Mouse (Mus musculus) liver, embryonic 16.5 days (tissue): ENCODE results near the gene Cox7a2. TPM values are rescaled to one million over a fixed set of nuclear protein-coding genes. Genes with fewer than 3 reads are reported as not detected.
A peak's percentile ranks its signal among the peaks of the same experiment; 100 is the strongest.

Source experiments
- ATAC-seq: fragments of 200-750 bp; cut with Nextera tagmentation; 2 replicates; pipeline ENCODE4 v1.8.0; 2017; ENCODE audit warnings: low read depth, mild to moderate bottlenecking, moderate number of reproducible peaks, moderate library complexity
- H3K27ac ChIP-seq: fragments of 300-500 bp; sonication (generic); 2 replicates; pipeline ENCODE4 v1.5.1; 2014; ENCODE audit warnings: mild to moderate bottlenecking, low read length
- H3K27me3 ChIP-seq: fragments of 300-500 bp; sonication (generic); 2 replicates; pipeline ENCODE4 v1.6.1; 2014; ENCODE audit warnings: low read depth, low read length, mixed read lengths; ENCODE audit not compliant: control insufficient read depth, insufficient read depth
- H3K36me3 ChIP-seq: fragments of 300-500 bp; sonication (generic); 2 replicates; pipeline ENCODE4 v1.6.1; 2014; ENCODE audit warnings: mild to moderate bottlenecking; ENCODE audit not compliant: control insufficient read depth, insufficient read depth
- H3K4me1 ChIP-seq: fragments of 300-500 bp; sonication (generic); 2 replicates; pipeline ENCODE4 v1.6.1; 2014; ENCODE audit warnings: low read depth, low read length, mixed read lengths; ENCODE audit not compliant: control insufficient read depth
- H3K4me2 ChIP-seq: fragments of 300-500 bp; sonication (generic); 2 replicates; pipeline ENCODE4 v1.6.1; 2014; ENCODE audit warnings: low read depth, low read length, mixed read lengths
- H3K4me3 ChIP-seq: fragments of 300-500 bp; sonication (generic); 2 replicates; pipeline ENCODE4 v1.5.1; 2014; ENCODE audit warnings: low read depth, mild to moderate bottlenecking, low read length
- H3K9ac ChIP-seq: fragments of 300-500 bp; sonication (generic); 2 replicates; pipeline ENCODE4 v1.6.1; 2014; ENCODE audit warnings: low read depth, low read length
- H3K9me3 ChIP-seq: fragments of 300-500 bp; sonication (generic); replicated peaks from 2 replicates; pipeline ENCODE4 v1.6.1; 2016; ENCODE audit warnings: low read length; ENCODE audit not compliant: control insufficient read depth
- WGBS: fragments of 180-500 bp; shearing (Covaris S2); extraction: QIAGEN DNeasy Blood & Tissue Kit; methylation state at CpG from one replicate; pipeline ENCODE4 v1.1.7; 2014; ENCODE audit not compliant: insufficient replicate concordance; 5-methylcytosine and 5-hydroxymethylcytosine counted together
- polyA plus RNA-seq: library from polyadenylated mRNA; unstranded; fragments of >200 nt; fragmentation: Nextera tagmentation; extraction: Ambion mirVana; gene quantifications from 2 replicates; pipeline ENCODE4 v1.2.1, GENCODE M21; 2015

Gene Cox7a2
- polyA plus RNA-seq, 1 experiment from 2014 or later = 435 TPM

DNA sequence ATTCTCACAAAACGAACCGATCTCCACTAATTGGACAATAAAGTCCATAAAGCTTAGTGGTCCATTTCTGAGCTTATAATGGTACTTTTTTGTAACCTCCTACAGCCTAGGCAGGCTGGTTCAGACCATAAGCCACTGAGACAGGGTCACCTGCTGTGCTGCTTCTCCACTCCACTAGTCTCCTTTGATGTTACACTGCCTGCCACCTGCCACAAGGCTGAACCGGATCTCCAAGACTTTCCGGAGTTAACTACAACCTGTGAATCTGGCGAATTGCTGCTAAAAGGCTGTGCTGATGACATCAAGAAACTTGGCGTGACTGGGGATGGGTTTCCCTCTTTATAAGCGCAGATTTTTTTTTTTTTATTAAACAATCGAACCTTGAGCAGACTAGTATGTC is 7.8 kb downstream of the Cox7a2 start:
- no peaks in the 10 kb centered on the region for H3K4me1 ChIP-seq
- no peak overlapping the region for H3K9ac ChIP-seq

DNA sequence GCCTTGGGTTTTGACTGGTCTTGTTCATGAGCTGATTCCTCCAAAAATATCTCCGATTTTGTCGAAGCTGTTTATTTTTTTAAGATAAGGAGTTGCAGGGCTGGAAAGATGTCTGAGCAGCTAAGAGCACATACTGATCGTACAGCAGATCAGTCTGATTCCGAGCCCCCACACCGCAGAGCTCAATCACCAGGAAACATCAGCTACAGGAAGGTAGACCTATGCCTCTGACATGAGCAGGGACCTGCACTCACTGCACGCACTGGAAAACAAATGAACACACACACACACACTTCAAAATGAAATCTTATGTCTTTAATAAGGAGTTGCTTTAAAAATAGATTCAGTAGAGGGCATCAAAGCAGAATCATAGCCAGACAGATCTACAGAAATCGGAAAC is 9.0 kb downstream of the Cox7a2 start:
- Histone ChIP-seq H3K4me1 (no peaks in the 10 kb centered on the region), H3K4me2 (no peak overlapping the region), H3K9ac (no peak overlapping the region), H3K27ac (no peak overlapping the region), H3K36me3 (peaks cover 9% of the 10 kb centered on the region), H3K9me3 (no peaks in the 10 kb centered on the region), H3K27me3 (no peaks in the 10 kb centered on the region), H3K4me3 (no peak overlapping the region)
- WGBS = 46% methylated on average over 7 of the region's 7 CpGs
- ATAC-seq = no peak

More for the DNA sequence above, 7.8 kb downstream of the Cox7a2 start:
- Histone ChIP-seq H3K9me3 (no peaks in the 10 kb centered on the region), H3K4me3 (no peak overlapping the region), H3K27ac (no peak overlapping the region), H3K27me3 (no peaks in the 10 kb centered on the region), H3K4me2 (no peak overlapping the region), H3K36me3 (peaks cover 12% of the 10 kb centered on the region)
- 71% methylated on average over 8 of the region's 8 CpGs for WGBS
- ATAC-seq = no peak

DNA sequence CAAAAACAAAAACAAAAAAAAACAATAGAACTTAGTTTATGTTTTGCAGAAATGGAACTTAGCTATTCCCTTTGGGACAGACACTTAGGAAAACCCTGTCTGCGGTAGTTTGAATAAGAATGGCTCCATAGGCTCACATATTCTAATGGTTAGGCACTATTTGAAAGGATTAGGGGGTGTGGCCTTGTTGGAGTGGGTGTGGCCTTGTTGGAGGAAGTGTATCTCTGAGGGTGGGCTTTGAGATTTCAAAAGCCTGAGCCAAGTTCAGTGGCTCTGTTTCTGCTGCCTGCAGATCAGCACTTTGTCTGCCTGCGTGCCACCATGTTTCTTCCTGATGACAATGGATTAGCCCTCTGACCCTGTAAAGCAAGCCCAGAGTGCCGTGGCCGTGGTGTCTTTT is 14.6 kb downstream of the Cox7a2 start:
- WGBS = 70% methylated on average over 4 of the region's 4 CpGs
- Histone ChIP-seq H3K36me3 (no peaks in the 10 kb centered on the region), H3K9me3 (no peaks in the 10 kb centered on the region), H3K4me1 (no peaks in the 10 kb centered on the region), H3K27me3 (no peaks in the 10 kb centered on the region), H3K4me3 (no peak overlapping the region), H3K27ac (no peak overlapping the region), H3K9ac (no peak overlapping the region), H3K4me2 (no peak overlapping the region)
- no peak for ATAC-seq

DNA sequence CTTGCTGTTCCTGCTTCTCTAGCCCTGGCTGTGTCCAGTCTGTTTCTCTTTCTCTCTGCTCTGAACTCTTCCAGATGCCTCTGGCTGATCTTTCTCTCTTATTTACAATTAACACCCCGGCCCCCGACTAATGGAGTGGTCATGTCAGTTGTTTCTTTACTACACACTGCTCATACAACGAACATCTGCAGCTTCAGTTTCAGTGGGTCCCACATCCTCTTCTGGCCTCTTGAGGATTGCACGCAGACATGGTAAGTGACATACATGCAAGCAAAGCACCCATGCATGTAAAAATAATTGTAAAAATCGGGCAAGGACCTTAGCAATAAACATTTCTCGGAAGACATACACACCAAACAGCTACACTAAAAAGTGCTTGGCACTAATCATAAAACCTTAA is 24.1 kb downstream of the Cox7a2 start:
- no peaks in the 10 kb centered on the region for H3K36me3 ChIP-seq
- WGBS = 55% methylated on average over 6 of the region's 6 CpGs
- no peak overlapping the region for H3K4me2 ChIP-seq
- no peak overlapping the region for H3K27ac ChIP-seq
- H3K4me3 ChIP-seq = no peak overlapping the region
- H3K4me1 ChIP-seq = no peaks in the 10 kb centered on the region
- H3K9me3 ChIP-seq = no peaks in the 10 kb centered on the region
- H3K9ac ChIP-seq = no peak overlapping the region
- no peaks in the 10 kb centered on the region for H3K27me3 ChIP-seq
- no peak for ATAC-seq

DNA sequence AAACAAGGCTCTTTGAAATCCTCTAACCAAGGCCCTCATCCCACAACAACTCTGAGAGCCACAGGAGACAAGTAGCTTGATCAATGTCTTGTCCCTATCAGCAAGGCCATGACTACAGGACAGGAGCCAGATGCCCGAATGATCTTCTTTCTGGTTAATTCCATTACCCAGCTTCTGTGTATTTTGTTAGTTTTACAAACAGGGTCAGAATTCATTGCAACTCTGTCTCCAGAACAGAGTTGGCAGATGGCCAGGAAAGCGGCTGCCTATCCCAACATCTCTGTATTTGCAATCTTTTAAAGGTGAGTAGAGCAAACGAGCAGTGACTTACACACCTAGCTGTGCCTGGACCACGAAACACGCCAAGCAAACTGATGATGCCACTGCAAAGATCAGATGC is 29.4 kb downstream of the Cox7a2 start:
- Histone ChIP-seq H3K4me1 (no peaks in the 10 kb centered on the region), H3K4me2 (no peak overlapping the region), H3K9me3 (no peaks in the 10 kb centered on the region), H3K27me3 (no peaks in the 10 kb centered on the region), H3K36me3 (no peaks in the 10 kb centered on the region), H3K27ac (no peak overlapping the region), H3K9ac (no peak overlapping the region), H3K4me3 (no peak overlapping the region)
- 53% methylated on average over 5 of the region's 5 CpGs for WGBS
- no peak for ATAC-seq

DNA sequence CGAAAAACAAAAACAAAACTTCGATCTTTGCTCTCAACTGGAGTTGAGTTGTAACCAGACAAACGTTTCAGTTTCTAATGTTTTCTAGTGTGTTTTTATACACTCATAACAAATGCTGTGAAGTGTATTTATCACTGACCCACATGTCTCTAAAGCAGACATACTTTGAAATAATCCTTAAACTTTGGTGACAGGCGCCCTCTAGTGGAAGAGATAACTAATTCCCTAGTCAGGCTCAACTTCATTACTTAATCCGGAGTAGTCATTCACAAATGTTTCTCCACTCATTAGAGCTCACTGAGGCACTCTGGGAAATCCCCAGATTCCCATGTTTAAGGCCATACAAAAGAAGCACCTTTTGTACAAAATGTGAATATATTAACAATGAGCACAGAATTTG is 36.6 kb downstream of the Cox7a2 start:
- ATAC-seq = no peak

DNA sequence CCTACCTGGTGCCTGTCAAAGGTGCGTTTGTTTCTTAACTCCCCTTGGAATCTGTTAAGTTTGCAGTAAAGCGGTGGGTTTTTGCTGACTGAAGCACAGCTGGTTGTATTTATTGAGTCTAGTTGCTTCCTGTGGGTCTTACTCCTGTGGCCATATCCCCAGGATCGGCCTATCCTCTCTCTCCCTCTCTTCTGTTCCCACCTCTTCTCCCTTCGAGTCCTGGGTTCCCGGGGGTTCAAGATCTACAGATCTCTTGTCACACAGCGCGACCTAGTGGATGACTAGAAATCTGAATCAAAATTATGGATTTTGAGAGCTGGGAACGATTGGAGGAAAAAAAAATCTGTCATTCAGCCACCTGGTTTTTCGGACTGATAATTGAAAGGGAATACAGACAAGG is 38.6 kb downstream of the Cox7a2 start:
- Histone ChIP-seq H3K4me3 (no peak overlapping the region), H3K9me3 (no peaks in the 10 kb centered on the region), H3K27ac (no peak overlapping the region), H3K9ac (no peak overlapping the region), H3K4me1 (no peaks in the 10 kb centered on the region), H3K27me3 (peaks cover 41% of the 10 kb centered on the region), H3K4me2 (no peak overlapping the region), H3K36me3 (no peaks in the 10 kb centered on the region)
- no peak for ATAC-seq
- 7% methylated on average over 9 of the region's 9 CpGs for WGBS

More for the DNA sequence above, 36.6 kb downstream of the Cox7a2 start:
- Histone ChIP-seq H3K4me3 (no peak overlapping the region), H3K9me3 (no peaks in the 10 kb centered on the region), H3K27ac (no peak overlapping the region), H3K36me3 (no peaks in the 10 kb centered on the region), H3K4me2 (no peak overlapping the region), H3K4me1 (no peaks in the 10 kb centered on the region), H3K27me3 (peaks cover 30% of the 10 kb centered on the region), H3K9ac (no peak overlapping the region)
- 30% methylated on average over 5 of the region's 5 CpGs for WGBS

DNA sequence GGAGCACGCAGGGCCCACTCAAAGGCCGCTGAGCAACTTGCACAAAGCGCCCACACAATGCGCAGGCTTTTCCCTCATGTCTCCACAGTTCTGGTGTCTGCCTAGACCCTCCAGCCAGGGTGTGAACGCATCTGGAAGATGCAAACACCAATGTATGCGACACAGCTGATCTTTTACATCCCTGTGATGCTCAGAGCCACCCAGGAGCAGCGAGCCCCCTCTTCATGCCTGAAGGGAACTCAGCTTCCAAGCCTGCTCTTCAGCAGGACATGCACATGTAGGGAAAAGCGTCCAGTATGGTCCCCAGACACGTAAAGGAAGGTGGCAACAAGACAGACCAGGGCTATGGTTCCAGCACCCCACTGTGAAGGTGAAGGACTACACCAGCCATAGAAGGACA is 39.5 kb downstream of the Cox7a2 start:
- Histone ChIP-seq H3K36me3 (no peaks in the 10 kb centered on the region), H3K4me1 (no peaks in the 10 kb centered on the region), H3K4me3 (no peak overlapping the region), H3K27ac (no peak overlapping the region), H3K27me3 (peaks cover 41% of the 10 kb centered on the region), H3K9me3 (no peaks in the 10 kb centered on the region), H3K4me2 (no peak overlapping the region), H3K9ac (no peak overlapping the region)
- ATAC-seq = no peak
- WGBS = 24% methylated on average over 9 of the region's 9 CpGs

DNA sequence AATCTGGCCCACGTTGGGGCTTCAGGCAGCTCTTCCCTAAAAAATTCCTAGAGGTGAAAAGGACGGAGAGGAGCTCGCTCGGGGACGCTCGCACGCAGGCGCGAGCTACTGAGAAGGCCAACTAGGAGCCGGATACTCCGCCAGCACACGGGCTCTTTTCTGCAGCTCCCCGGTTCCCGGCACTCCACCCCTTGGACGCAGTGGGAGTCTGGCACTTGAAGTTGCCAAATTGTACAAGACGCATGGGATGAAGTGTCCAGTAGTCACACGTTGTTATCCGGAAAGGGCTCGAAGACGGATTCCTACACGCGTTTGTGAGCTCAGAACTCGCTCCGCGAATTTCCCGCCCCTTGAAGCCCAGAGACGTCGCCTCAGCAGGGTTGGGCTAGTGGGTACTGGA is 40.2 kb downstream of the Cox7a2 start:
- peak overlapping the region; percentile 24; the same call in 1 of the 2 replicates for H3K4me3 ChIP-seq
- H3K4me2 ChIP-seq = peak overlapping the region; percentile 59
- WGBS = under 1% methylated on average over 28 of the region's 28 CpGs
- H3K9ac ChIP-seq = no peak overlapping the region
- no peaks in the 10 kb centered on the region for H3K36me3 ChIP-seq
- no peaks in the 10 kb centered on the region for H3K9me3 ChIP-seq
- ATAC-seq = no peak
- peaks cover 41% of the 10 kb centered on the region for H3K27me3 ChIP-seq
- H3K4me1 ChIP-seq = no peaks in the 10 kb centered on the region
- no peak overlapping the region for H3K27ac ChIP-seq
